Mouse (Mus musculus) lung, adult 2 months (tissue): ENCODE measurements around the gene Anks3.

Source experiments
- CTCF ChIP-seq: fragments of 200-500 bp; IDR thresholded peaks from 2 replicates; pipeline ENCODE4 v1.5.1; 2011; ENCODE audit warnings: mild to moderate bottlenecking, low read length, control low read depth; ENCODE audit not compliant: insufficient read depth
- POLR2A ChIP-seq: fragments of 200-500 bp; IDR thresholded peaks from 2 replicates; pipeline ENCODE4 v1.6.1; 2011; ENCODE audit warnings: low read depth, mild to moderate bottlenecking, control low read depth, low read length, borderline replicate concordance; ENCODE audit errors: extremely low read depth

GRCm38 (mm10) chr16:4947378-4947777, 16.6 kb downstream of the Anks3 start:
- TF ChIP-seq CTCF, result no peak
- no peak for TF ChIP-seq POLR2A
